Mouse (Mus musculus): ENCODE measurements around the gene Slc2a1.

Gene Slc2a1

GRCm38 (mm10) chr4:119098216-119099210, 10.0 kb upstream of the Slc2a1 start:
- DNase-seq (ENCODE audit: low spot score) = no peak

- no peak for DNase-seq (ENCODE audit: low spot score)
Observed at GRCm38 (mm10) chr4:119101392-119101791, 7.1 kb upstream of the Slc2a1 start.

DNA sequence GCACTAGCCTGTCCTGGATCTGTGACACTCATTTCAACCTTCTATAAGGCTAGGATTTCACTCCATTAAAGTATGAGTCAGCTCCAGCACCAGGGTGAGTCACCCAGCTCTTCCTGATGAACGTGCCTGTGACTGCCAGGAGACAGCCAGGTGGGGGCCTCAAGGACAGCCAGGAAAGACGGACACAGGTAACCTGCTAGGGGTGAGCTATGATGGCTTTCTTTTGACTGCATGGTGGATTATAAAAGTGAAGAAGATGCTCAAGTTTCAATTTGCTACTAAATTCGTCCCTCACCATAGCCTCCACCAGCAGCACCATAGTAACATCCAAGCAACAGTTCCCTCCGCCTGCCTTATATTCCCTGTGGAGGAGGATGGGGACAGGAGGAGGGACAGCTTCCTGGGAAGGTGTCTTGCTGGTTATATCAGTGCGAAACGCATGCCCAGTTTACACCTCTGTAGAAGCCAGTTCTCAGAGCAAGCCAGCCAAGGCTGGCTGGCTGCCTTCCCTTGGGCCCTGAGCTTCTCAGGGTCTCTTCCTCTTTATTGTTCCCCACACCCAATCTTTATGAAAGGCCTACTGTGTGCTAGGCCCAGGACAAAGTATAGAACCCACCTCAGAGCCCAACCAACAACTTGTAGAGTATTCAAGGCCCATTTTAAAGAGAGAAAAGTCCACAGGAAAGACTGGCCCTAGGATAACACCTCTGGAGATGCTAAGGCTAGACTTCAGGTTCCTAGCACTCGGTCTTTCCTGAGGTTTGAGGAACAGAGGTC, 6.0 kb upstream of the Slc2a1 start:
- no peak for DNase-seq (ENCODE audit: low spot score)

GRCm38 (mm10) chr4:119104847-119105246, 3.7 kb upstream of the Slc2a1 start:
- no peak for DNase-seq (ENCODE audit: low spot score)

- DNase-seq (ENCODE audit: low spot score) = peak; percentile 46
Observed at GRCm38 (mm10) chr4:119105704-119106103, 2.8 kb upstream of the Slc2a1 start.

- no peak for DNase-seq (ENCODE audit: low spot score)
Observed at GRCm38 (mm10) chr4:119107867-119108266, 644 bp upstream of the Slc2a1 start.

DNA sequence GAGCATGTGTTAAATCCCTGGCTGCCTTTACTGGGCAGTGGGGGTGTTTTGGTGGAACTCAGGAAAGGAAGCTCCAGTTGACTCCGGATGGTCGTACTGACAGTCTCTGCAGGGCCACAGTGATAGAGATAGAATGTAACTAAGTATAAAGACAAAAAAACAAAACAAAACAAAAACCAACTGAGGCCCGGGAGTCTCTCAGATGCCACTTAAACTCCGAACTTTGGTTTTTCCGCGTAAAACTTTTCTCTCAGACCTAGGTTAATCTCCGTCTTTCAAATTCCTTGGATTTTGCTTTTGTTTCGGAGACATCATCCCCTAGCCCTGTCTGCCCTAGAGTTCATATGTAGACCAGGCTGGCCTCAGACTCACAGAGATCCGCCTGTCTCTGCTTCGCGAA, 1.1 kb downstream of the Slc2a1 start:
- no peak for DNase-seq (ENCODE audit: low spot score)

DNA sequence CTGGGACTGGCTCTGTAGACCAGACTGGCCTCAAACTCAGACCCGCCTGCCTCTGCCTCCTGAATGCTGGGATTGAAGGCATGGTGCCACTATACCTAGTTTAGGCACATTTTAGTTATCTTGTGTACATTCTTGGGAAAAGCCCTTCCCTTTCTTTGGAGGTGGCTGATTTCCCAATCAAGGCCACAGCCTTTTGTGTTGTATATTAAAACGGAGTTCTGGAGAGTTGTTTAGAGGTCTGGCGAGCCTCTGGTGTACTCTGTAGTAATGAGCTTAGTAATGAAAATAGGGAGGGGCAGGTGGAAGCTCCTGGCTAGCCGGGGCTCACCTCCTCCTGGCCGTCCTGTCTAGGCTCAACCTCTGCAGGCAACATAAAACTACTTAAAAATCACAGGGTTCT, 2.0 kb downstream of the Slc2a1 start:
- DNase-seq (ENCODE audit: low spot score) = no peak

DNA sequence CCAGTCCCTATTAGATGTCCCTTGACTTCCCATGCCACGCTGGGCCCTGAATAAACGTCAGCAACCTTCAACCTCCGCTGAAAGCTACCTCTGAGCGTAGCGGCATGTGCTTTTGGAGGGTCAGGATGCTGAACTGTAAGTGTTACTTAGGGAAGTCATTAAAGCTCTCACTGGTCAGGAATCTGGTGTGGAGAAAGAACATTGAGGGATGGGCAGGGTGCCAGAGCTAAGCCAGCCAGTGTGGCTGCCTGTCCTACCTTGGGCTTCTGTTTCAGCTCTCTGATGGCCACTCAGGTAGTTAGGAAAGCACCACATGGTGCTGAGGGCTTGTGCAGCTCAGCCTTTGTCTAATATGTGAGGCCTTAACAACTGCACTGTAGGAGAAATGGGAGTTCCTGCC, 2.9 kb downstream of the Slc2a1 start:
- DNase-seq (ENCODE audit: low spot score) = no peak

GRCm38 (mm10) chr4:119112256-119112885, 3.9 kb downstream of the Slc2a1 start:
- DNase-seq (ENCODE audit: low spot score) = no peak

DNA sequence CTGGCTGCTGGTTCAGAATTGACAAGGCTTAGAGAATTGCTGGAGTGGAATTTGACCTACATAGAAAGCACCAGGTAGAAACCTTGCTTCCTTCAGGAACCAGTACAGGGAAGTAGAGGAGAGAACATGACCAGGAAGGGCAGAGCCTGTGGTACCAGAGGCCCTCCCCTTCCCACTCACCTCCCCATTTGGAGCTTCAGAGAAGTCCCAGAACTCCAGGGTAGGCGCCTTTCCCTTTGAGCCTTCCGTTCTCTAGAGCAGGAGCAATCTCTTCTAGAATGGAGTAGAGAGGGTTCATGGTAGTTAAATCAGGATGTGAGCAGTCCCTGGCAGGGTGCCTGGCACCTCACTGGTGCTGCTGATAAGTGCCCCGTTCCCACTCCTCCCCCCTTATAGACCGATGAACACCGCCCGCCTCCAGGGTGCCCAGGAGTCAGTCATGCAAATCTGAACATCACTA, 7.1 kb downstream of the Slc2a1 start:
- DNase-seq (ENCODE audit: low spot score) = no peak

DNA sequence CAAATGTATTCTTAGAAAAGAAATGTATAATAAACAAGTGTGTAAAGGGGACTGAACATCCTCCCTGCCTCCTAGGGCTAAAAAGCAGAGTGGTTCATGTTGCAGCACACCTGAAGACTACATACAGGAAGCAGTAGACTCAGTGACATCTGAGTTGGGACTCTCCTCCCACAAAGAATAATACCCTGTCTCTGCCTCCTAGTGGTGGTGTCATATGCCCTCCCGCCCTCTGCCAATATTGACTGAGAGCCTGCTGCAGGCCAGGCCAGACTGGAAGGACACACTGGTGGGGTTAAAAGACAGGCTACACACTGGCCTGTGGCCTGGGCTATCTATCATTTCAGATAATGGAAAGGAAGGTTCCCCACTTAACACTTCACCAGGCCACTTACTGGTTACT, 7.8 kb downstream of the Slc2a1 start:
- DNase-seq (ENCODE audit: low spot score) = no peak

DNA sequence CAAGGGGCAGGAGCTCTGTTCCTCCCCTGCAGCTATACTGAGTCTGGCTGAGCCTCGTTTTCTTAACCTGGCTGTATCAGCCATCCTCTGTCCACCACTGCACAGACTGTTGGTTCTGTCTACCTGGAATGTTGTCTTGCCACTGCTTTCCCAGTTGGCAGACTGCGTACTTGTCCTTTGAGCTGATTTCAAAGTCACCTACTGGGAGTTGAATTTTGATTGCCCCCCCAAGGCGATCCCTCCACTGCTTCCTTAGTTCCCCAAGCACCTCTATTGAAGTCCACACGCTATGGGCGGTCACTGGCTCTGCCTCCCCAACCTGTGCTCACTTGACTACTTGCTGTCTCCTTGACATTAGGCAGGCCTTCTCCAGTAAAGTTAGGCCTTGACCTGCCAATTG, 9.1 kb downstream of the Slc2a1 start:
- DNase-seq (ENCODE audit: low spot score) = no peak

- no peak for DNase-seq (ENCODE audit: low spot score)
Observed at GRCm38 (mm10) chr4:119118659-119119077, 10.2 kb downstream of the Slc2a1 start.

DNA sequence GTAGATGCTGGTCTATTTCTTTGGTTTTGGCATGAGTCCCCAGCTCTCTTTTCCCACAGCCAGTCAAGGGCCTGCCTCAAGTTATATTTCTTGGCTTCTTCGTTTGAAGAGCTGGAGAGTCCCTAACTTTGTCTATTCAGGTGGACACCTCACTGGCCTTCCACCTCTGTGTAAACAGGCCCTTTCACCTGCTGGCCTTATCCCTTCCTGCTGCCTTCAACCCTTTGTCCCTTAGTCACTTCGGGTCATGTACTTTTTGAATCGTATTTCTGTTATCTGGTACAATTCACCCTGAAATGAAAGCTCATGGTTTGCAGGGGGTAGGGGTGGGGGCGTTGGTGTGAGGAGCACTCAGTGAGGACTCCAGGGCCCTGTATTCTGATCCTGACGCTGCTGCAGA, 10.8 kb downstream of the Slc2a1 start:
- DNase-seq (ENCODE audit: low spot score) = no peak

DNA sequence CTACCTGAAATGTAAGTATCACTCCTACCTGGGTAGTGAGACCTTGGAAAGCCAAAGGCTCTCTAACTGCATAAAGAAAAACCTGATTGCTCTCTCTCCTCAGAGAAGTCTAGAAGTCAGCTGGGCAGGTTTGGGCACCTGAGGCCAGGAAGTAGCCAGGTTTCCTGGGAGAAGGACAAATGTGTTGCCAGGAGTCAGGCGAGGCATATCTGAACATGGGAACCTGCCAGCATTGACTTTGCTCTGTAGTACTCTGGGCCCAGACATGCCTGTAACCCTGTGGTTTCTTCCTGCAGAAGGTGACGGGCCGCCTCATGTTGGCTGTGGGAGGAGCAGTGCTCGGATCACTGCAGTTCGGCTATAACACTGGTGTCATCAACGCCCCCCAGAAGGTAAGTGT, 11.6 kb downstream of the Slc2a1 start:
- no peak for DNase-seq (ENCODE audit: low spot score)

DNA sequence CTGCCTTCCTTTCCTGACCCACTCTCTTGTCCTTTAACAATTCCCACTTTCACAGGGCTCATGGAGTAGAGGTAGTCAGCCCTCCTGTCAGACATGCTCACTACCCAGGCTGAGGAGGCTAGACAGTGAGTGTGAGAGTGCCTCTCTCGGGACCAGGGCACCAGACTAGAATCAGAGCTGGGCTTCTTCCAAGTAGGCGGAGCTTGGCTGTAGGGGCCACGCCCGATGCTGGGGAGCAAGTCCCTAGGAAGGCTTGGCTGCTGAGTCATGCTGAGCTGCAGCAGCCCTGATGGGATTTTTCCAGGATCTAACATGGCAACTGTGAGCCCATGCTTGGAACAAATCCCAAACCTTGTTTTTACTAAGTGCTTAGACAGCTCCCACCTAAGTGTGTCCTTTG, 12.7 kb downstream of the Slc2a1 start:
- no peak for DNase-seq (ENCODE audit: low spot score)

GRCm38 (mm10) chr4:119124771-119125273, 16.3 kb downstream of the Slc2a1 start:
- no peak for DNase-seq (ENCODE audit: low spot score)

GRCm38 (mm10) chr4:119125577-119126270, 17.2 kb downstream of the Slc2a1 start:
- no peak for DNase-seq (ENCODE audit: low spot score)

GRCm38 (mm10) chr4:119127229-119127628, 18.7 kb downstream of the Slc2a1 start:
- peak; percentile 38 for DNase-seq (ENCODE audit: low spot score)

GRCm38 (mm10) chr4:119128547-119128946, 20.0 kb downstream of the Slc2a1 start:
- no peak for DNase-seq (ENCODE audit: low spot score)

DNA sequence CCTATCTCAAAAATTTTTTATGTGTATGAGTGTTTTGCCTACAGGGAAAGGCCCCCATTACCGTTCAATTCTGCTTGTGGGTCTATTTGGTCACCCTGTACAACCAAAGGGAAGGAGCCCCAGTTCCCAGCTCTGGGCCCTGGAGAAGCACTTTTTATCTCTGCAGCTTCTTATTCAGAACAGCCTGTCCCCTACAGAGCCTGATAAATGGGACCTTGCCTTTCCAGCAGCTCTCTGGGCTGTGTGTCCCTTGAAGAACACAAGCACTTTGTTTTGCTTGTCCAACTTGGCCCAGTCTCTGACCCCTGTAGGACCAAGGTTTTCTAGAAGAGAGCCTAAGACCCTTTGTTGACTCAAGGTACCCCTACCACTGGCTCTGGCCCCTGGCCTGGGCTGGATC, 20.6 kb downstream of the Slc2a1 start:
- no peak for DNase-seq (ENCODE audit: low spot score)
